Comparison of ENCODE assay signal across 27 mouse cellular contexts in the genomic region with DNA sequence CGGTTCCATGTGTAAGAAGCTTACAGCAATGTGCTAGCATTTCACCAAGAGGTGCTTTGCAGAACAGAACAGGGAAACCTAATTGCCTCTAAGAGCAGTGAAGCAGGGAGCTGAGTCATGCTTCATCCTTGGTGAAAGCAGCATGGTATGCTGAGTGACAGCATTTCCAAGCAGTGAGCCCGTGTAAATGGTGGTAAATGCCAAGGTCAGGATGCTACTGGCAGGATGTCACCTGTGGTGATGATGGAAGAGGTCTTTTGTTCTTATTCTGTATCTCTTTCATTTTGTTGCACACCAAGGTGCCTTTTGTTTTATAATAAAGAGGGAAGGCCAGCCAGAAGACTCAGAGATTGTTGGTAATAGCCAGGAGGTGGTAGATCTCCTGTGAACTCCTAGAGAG. TPM values are rescaled to one million over a fixed set of nuclear protein-coding genes. Genes with fewer than 3 reads are reported as not detected.
DNase-seq lines count a peak whose midpoint lies in the region; ATAC-seq and TF ChIP-seq lines count a peak whose summit lies in the region.
"Had no signal": no experiment of that assay in that cellular context is flagged by ENCODE, and none has a peak within 500 bp of the region (broad histone marks: within the 10 kb centered on the region; RNA-seq: fewer than 3 reads in every experiment).

No protein-coding gene starts in this region.

- no peaks in the 10 kb centered on the region for H3K27me3 ChIP-seq in liver, postnatal 0 days (ENCODE audit: insufficient read depth, low read length)
- H3K27me3 ChIP-seq: forebrain, embryonic 15.5 days; hindbrain, embryonic 15.5 days; limb, embryonic 15.5 days; liver, embryonic 13.5 days had no signal

- no peaks in the 10 kb centered on the region for H3K9me3 ChIP-seq in liver, postnatal 0 days (ENCODE audit: low read length)
- H3K9me3 ChIP-seq: forebrain, embryonic 15.5 days; G1E; hindbrain, embryonic 10.5 days; hindbrain, embryonic 15.5 days; limb, embryonic 10.5 days; limb, embryonic 15.5 days; liver, embryonic 13.5 days had no signal

- H3K4me2 ChIP-seq in liver, postnatal 0 days (ENCODE audit: low read depth, low read length): no peak overlapping the region
- H3K4me2 ChIP-seq: forebrain, embryonic 15.5 days; hindbrain, embryonic 15.5 days; limb, embryonic 15.5 days; liver, embryonic 13.5 days; midbrain, embryonic 11.5 days had no signal

- TF ChIP-seq CTCF in liver, postnatal 0 days (IDR thresholded peaks at IDR 0.05; ENCODE audit: low read depth): no peak

- 68% methylated on average over 2 of the region's 2 CpGs for WGBS in liver, postnatal 0 days (ENCODE audit: insufficient replicate concordance)

- H3K9ac ChIP-seq in liver, postnatal 0 days (replicated peaks): no peak overlapping the region
- H3K9ac ChIP-seq: forebrain, embryonic 15.5 days; hindbrain, embryonic 15.5 days; limb, embryonic 15.5 days; liver, embryonic 13.5 days had no signal

- no peak overlapping the region for H3K27ac ChIP-seq in liver, postnatal 0 days (ENCODE audit: low read depth)
- H3K27ac ChIP-seq: forebrain, embryonic 15.5 days; hindbrain, embryonic 10.5 days; hindbrain, embryonic 15.5 days; limb, embryonic 10.5 days; limb, embryonic 15.5 days; liver, embryonic 13.5 days; stomach, postnatal 0 days had no signal

- TF ChIP-seq EP300 in liver, postnatal 0 days (IDR thresholded peaks at IDR 0.05; ENCODE audit: low read depth): no peak

- peak; percentile 60 for DNase-seq in adrenal gland, adult 2 months
- DNase-seq in adrenal gland, postnatal 25 days: no peak
- peak; percentile 29 for DNase-seq in heart, adult 11 months
- no peak for DNase-seq in heart, adult 18-20 months
- peak; percentile 32 for DNase-seq in MN1 (ENCODE audit: low spot score)
- peak; percentile 56 to 62 for DNase-seq in adrenal gland, postnatal 36 days
- no peak for DNase-seq in spleen, adult 12 weeks (ENCODE audit: low spot score)
- no peak for DNase-seq in liver, postnatal 0 days
- DNase-seq: heart, postnatal 14 days; kidney, adult 11 months; liver, embryonic 13.5 days; lung, adult 2 months; lung, postnatal 10 days; right cerebral cortex, adult 18-20 months; thymus, adult 2 months; thymus, postnatal 36 days had no signal

- H3K36me3 ChIP-seq in liver, postnatal 0 days (replicated peaks; ENCODE audit: insufficient read depth, low read length): peaks cover 33% of the 10 kb centered on the region

- no peak overlapping the region for H3K4me3 ChIP-seq in liver, postnatal 0 days (ENCODE audit: low read depth, low read length)
- H3K4me3 ChIP-seq: forebrain, embryonic 15.5 days; hindbrain, embryonic 10.5 days; hindbrain, embryonic 15.5 days; layer of hippocampus, adult 2 months; limb, embryonic 10.5 days; limb, embryonic 15.5 days; liver, embryonic 13.5 days had no signal

- ATAC-seq in liver, postnatal 0 days: no peak
- ATAC-seq: forebrain, embryonic 15.5 days; inflammation-experienced regulatory T-cells, adult 6 months; midbrain, embryonic 16.5 days had no signal

- peaks cover 3% of the 10 kb centered on the region for H3K4me1 ChIP-seq in liver, postnatal 0 days (ENCODE audit: insufficient read depth)
- H3K4me1 ChIP-seq: forebrain, embryonic 15.5 days; hindbrain, embryonic 10.5 days; hindbrain, embryonic 15.5 days; limb, embryonic 10.5 days had no signal

RNA-seq across cellular contexts. Expression of a gene that starts 10.6 kb away (rescaled TPM):
- 10 to 100 TPM; 19.9 to 30.5 TPM for total RNA-seq in adrenal gland, adult 2 months (2021)
- polyA plus RNA-seq in adrenal gland, adult 2 months (2012; rRNA removed): 70.2 and 70.3 TPM in 2 replicates
- 29.6 and 32.1 TPM in 2 replicates for total RNA-seq in adrenal gland, postnatal 25 days (2021)
- total RNA-seq in heart, adult 18-20 months (2021): 10 to 100 TPM; 14.9 to 21.5 TPM
- 10 to 100 TPM; 18.8 to 23.7 TPM for total RNA-seq in adrenal gland, postnatal 36 days (2021)
- 5.2 and 5.5 TPM in 2 replicates for polyA plus RNA-seq in liver, postnatal 0 days (2015; fragmentation: Nextera tagmentation; extraction: Ambion mirVana)

RNA-seq across cellular contexts. Expression of a gene that starts 10.8 kb away (rescaled TPM):
- total RNA-seq in adrenal gland, adult 2 months (2021): 10 to 100 TPM; 64.4 to 70.4 TPM
- 19.0 and 19.4 TPM in 2 replicates for polyA plus RNA-seq in adrenal gland, adult 2 months (2012; rRNA removed)
- 66.1 and 74.6 TPM in 2 replicates for total RNA-seq in adrenal gland, postnatal 25 days (2021)
- 10 to 100 TPM; 44.8 to 45.8 TPM for total RNA-seq in heart, adult 18-20 months (2021)
- total RNA-seq in adrenal gland, postnatal 36 days (2021): 10 to 100 TPM; 70.4 to 77.9 TPM
- 17.2 and 18.9 TPM in 2 replicates for polyA plus RNA-seq in liver, postnatal 0 days (2015; fragmentation: Nextera tagmentation; extraction: Ambion mirVana)

RNA-seq across cellular contexts. Expression of a gene that starts 52.6 kb away (rescaled TPM):
- total RNA-seq in adrenal gland, adult 2 months (2021): 100 to 1,000 TPM; 220 to 303 TPM
- polyA plus RNA-seq in adrenal gland, adult 2 months (2012; rRNA removed): 107 and 126 TPM in 2 replicates
- 183 and 265 TPM in 2 replicates for total RNA-seq in adrenal gland, postnatal 25 days (2021)
- 100 to 1,000 TPM; 243 to 325 TPM for total RNA-seq in heart, adult 18-20 months (2021)
- 100 to 1,000 TPM; 147 to 366 TPM for total RNA-seq in adrenal gland, postnatal 36 days (2021)
- 171 and 190 TPM in 2 replicates for polyA plus RNA-seq in liver, postnatal 0 days (2015; fragmentation: Nextera tagmentation; extraction: Ambion mirVana)

Comparison
In these comparisons a context has a peak if more than half of its experiments do, and no peak if none do; other contexts are left out.
1. DNase-seq: peak in adrenal gland, adult 2 months (single experiment), heart, adult 11 months (single experiment), MN1 (single experiment) and adrenal gland, postnatal 36 days (2 of 2); none in adrenal gland, postnatal 25 days (single experiment), heart, adult 18-20 months (0 of 2), spleen, adult 12 weeks (single experiment) and liver, postnatal 0 days (single experiment).